Mouse (Mus musculus) liver, embryonic 11.5 days (tissue): ENCODE measurements around the gene Dvl3. TPM values are rescaled to one million over a fixed set of nuclear protein-coding genes. Genes with fewer than 3 reads are reported as not detected.

ENCODE experiments used
- ATAC-seq: fragments of 200-750 bp; cut with Nextera tagmentation; replicated peaks from 2 replicates; pipeline ENCODE4 v1.8.0; 2017; ENCODE audit warnings: moderate number of reproducible peaks, mild to moderate bottlenecking, moderate TSS enrichment, moderate library complexity; ENCODE audit not compliant: low FRiP score
- DNase-seq: peaks from one replicate; pipeline ENCODE4 v3.0.0-alpha.2; 2017; ENCODE audit warnings: low spot score
- H3K27ac ChIP-seq: fragments of 300-500 bp; sonication (generic); 2 replicates; pipeline ENCODE4 v1.5.1; 2014; ENCODE audit warnings: mild to moderate bottlenecking, low read depth, low read length, control low read depth
- H3K27me3 ChIP-seq: fragments of 300-500 bp; sonication (generic); replicated peaks from 2 replicates; pipeline ENCODE4 v1.6.1; 2014; ENCODE audit warnings: low read length, mixed read lengths; ENCODE audit not compliant: control insufficient read depth, insufficient read depth
- H3K36me3 ChIP-seq: fragments of 300-500 bp; sonication (generic); 2 replicates; pipeline ENCODE4 v1.6.1; 2014; ENCODE audit warnings: mild to moderate bottlenecking, low read length, moderate library complexity, mixed read lengths; ENCODE audit not compliant: control insufficient read depth, insufficient read depth
- H3K4me1 ChIP-seq: fragments of 300-500 bp; sonication (generic); replicated peaks from 2 replicates; pipeline ENCODE4 v1.6.1; 2014; ENCODE audit warnings: low read length, mixed read lengths; ENCODE audit not compliant: control insufficient read depth, insufficient read depth
- H3K4me2 ChIP-seq: fragments of 300-500 bp; sonication (generic); 2 replicates; pipeline ENCODE4 v1.6.1; 2014; ENCODE audit warnings: mild to moderate bottlenecking, control low read depth, moderate library complexity
- H3K4me3 ChIP-seq: fragments of 300-500 bp; sonication (generic); 2 replicates; pipeline ENCODE4 v1.5.1; 2014; ENCODE audit warnings: low read depth, low read length, control low read depth
- H3K9ac ChIP-seq: fragments of 300-500 bp; sonication (generic); 2 replicates; pipeline ENCODE4 v1.6.1; 2014; ENCODE audit warnings: low read depth, low read length, control low read depth
- H3K9me3 ChIP-seq: fragments of 300-500 bp; sonication (generic); 2 replicates; pipeline ENCODE4 v1.6.1; 2016; ENCODE audit warnings: low read length, inconsistent platforms, mixed read lengths; ENCODE audit not compliant: control insufficient read depth
- WGBS: fragments of 180-500 bp; shearing (Covaris S2); extraction: QIAGEN DNeasy Blood & Tissue Kit; methylation state at CpG from one replicate; pipeline ENCODE4 v1.1.7; 2014; 5-methylcytosine and 5-hydroxymethylcytosine counted together
- polyA plus RNA-seq: library from polyadenylated mRNA; unstranded; fragments of >200 nt; fragmentation: Nextera tagmentation; extraction: Ambion mirVana; gene quantifications from 2 replicates; pipeline ENCODE4 v1.2.1, GENCODE M21; 2014

Gene Dvl3
- polyA plus RNA-seq, 1 experiment from 2014 or later, result 20.3 TPM

- H3K36me3 ChIP-seq, result peaks cover 63% of the 10 kb centered on the region
- no peaks in the 10 kb centered on the region for H3K4me1 ChIP-seq
- H3K9ac ChIP-seq, result no peak overlapping the region
- WGBS, result 97% methylated on average over 3 of the region's 3 CpGs
- no peak overlapping the region for H3K27ac ChIP-seq
- DNase-seq, result no peak
- H3K4me2 ChIP-seq, result no peak overlapping the region
- no peaks in the 10 kb centered on the region for H3K9me3 ChIP-seq
- H3K4me3 ChIP-seq, result no peak overlapping the region
- ATAC-seq, result peak; percentile 66
- no peaks in the 10 kb centered on the region for H3K27me3 ChIP-seq
Observed at GRCm38 (mm10) chr16:20509349-20509748, 7.4 kb upstream of the Dvl3 start.

GRCm38 (mm10) chr16:20511277-20511847 lies 5.4 kb upstream of the Dvl3 start:
- Histone ChIP-seq H3K27ac (no peak overlapping the region), H3K4me3 (no peak overlapping the region), H3K27me3 (no peaks in the 10 kb centered on the region), H3K9ac (no peak overlapping the region), H3K4me1 (no peaks in the 10 kb centered on the region), H3K9me3 (no peaks in the 10 kb centered on the region), H3K4me2 (no peak overlapping the region), H3K36me3 (peaks cover 45% of the 10 kb centered on the region)
- DNase-seq (no peak), ATAC-seq (no peak)
- WGBS, result 85% methylated on average over 7 of the region's 7 CpGs

GRCm38 (mm10) chr16:20516032-20516431 lies 750 bp upstream of the Dvl3 start:
- Histone ChIP-seq H3K4me3 (peak overlapping the region; percentile 96), H3K9ac (peak overlapping the region; percentile 95), H3K27ac (peak overlapping the region; percentile 85; the same call in 1 of the 2 replicates), H3K4me2 (peak overlapping the region; percentile 91), H3K36me3 (peaks cover 10% of the 10 kb centered on the region; the same call in 1 of the 2 replicates), H3K9me3 (no peaks in the 10 kb centered on the region), H3K4me1 (peaks cover 6% of the 10 kb centered on the region; the same call in 1 of the 2 replicates), H3K27me3 (no peaks in the 10 kb centered on the region)
- DNase-seq (no peak), ATAC-seq (no peak)

- Histone ChIP-seq H3K36me3 (peaks cover 2% of the 10 kb centered on the region; the same call in 1 of the 2 replicates), H3K9me3 (no peaks in the 10 kb centered on the region), H3K9ac (peak overlapping the region; percentile 95), H3K4me3 (peak overlapping the region; percentile 96), H3K27ac (peak overlapping the region; percentile 85), H3K4me1 (peaks cover 6% of the 10 kb centered on the region; the same call in 1 of the 2 replicates), H3K27me3 (no peaks in the 10 kb centered on the region), H3K4me2 (peak overlapping the region; percentile 91)
- ATAC-seq (peak; percentile 50), DNase-seq (no peak)
- WGBS, result under 1% methylated on average over 26 of the region's 26 CpGs
Observed at GRCm38 (mm10) chr16:20517216-20517615, 434 bp downstream of the Dvl3 start.

GRCm38 (mm10) chr16:20517701-20518374 lies 1.1 kb downstream of the Dvl3 start:
- WGBS, result 18% methylated on average over 6 of the region's 6 CpGs
- H3K27me3 ChIP-seq, result no peaks in the 10 kb centered on the region
- H3K4me3 ChIP-seq, result peak overlapping the region; percentile 96
- H3K4me2 ChIP-seq, result peak overlapping the region; percentile 91
- H3K9ac ChIP-seq, result peak overlapping the region; percentile 95
- H3K4me1 ChIP-seq, result peaks cover 6% of the 10 kb centered on the region; the same call in 1 of the 2 replicates
- H3K36me3 ChIP-seq, result peaks cover 2% of the 10 kb centered on the region; the same call in 1 of the 2 replicates
- no peaks in the 10 kb centered on the region for H3K9me3 ChIP-seq
- ATAC-seq (peak; percentile 47), DNase-seq (peak; percentile 54)
- peak overlapping the region; percentile 85 for H3K27ac ChIP-seq

- DNase-seq (no peak), ATAC-seq (no peak)
- H3K9me3 ChIP-seq, result no peaks in the 10 kb centered on the region
- H3K4me3 ChIP-seq, result no peak overlapping the region
- H3K4me2 ChIP-seq, result no peak overlapping the region
- WGBS, result 87% methylated on average over 10 of the region's 10 CpGs
- no peaks in the 10 kb centered on the region for H3K27me3 ChIP-seq
- H3K27ac ChIP-seq, result no peak overlapping the region
- peaks cover 2% of the 10 kb centered on the region; the same call in 1 of the 2 replicates for H3K4me1 ChIP-seq
- no peak overlapping the region for H3K9ac ChIP-seq
- H3K36me3 ChIP-seq, result peaks cover 43% of the 10 kb centered on the region
Observed at GRCm38 (mm10) chr16:20523886-20524285, 7.1 kb downstream of the Dvl3 start.

GRCm38 (mm10) chr16:20528779-20529178 lies 12.0 kb downstream of the Dvl3 start:
- no peak overlapping the region for H3K4me2 ChIP-seq
- no peaks in the 10 kb centered on the region for H3K27me3 ChIP-seq
- ATAC-seq (peak; percentile 90), DNase-seq (no peak)
- WGBS, result 72% methylated on average over 5 of the region's 5 CpGs
- peaks cover 52% of the 10 kb centered on the region for H3K36me3 ChIP-seq
- H3K27ac ChIP-seq, result 0 out of 2 replicates have a peak overlapping the region, but pooled peaks have one; percentile 34
- no peak overlapping the region for H3K4me3 ChIP-seq
- H3K4me1 ChIP-seq, result no peaks in the 10 kb centered on the region
- H3K9ac ChIP-seq, result no peak overlapping the region
- H3K9me3 ChIP-seq, result no peaks in the 10 kb centered on the region

- H3K36me3 ChIP-seq, result peaks cover 46% of the 10 kb centered on the region
- H3K9ac ChIP-seq, result no peak overlapping the region
Observed at GRCm38 (mm10) chr16:20529375-20529774, 12.6 kb downstream of the Dvl3 start.

More at GRCm38 (mm10) chr16:20529375-20529774, 12.6 kb downstream of the Dvl3 start:
- Histone ChIP-seq H3K27ac (0 out of 2 replicates have a peak overlapping the region, but pooled peaks have one; percentile 34), H3K4me3 (no peak overlapping the region), H3K9me3 (no peaks in the 10 kb centered on the region), H3K4me2 (no peak overlapping the region), H3K27me3 (no peaks in the 10 kb centered on the region), H3K4me1 (no peaks in the 10 kb centered on the region)
- no peak for DNase-seq
- 89% methylated on average over 1 of the region's 1 CpGs for WGBS
- ATAC-seq, result no peak
